In genomic region chr12:17176041-17176756, GRCm38 (mm10) we compare ENCODE assay signal across 8 mouse cellular contexts. TPM values are rescaled to one million over a fixed set of nuclear protein-coding genes. Genes with fewer than 3 reads are reported as not detected.
DNase-seq lines count a peak whose midpoint lies in the region; ATAC-seq lines count a peak whose summit lies in the region.

No protein-coding gene starts in this region.

- intact Hi-C loops in left cerebral cortex, postnatal 14 days (cut with DNase I) = loop anchor here (2.0 kb wide), 1 partner anchor 143 kb away; no protein-coding TSS in a partner anchor

- WGBS in forebrain, embryonic 16.5 days = under 1% methylated on average over 54 of the region's 54 CpGs
- under 1% methylated on average over 54 of the region's 54 CpGs for WGBS in intestine, embryonic 15.5 days

- H3K4me1 ChIP-seq in forebrain, embryonic 16.5 days (replicated peaks; ENCODE audit: control insufficient read depth, insufficient read depth, low read length) = peaks cover 8% of the 10 kb centered on the region
- H3K4me1 ChIP-seq in intestine, embryonic 15.5 days (replicated peaks) = peaks cover 12% of the 10 kb centered on the region

- peak; percentile 85 for ATAC-seq in forebrain, embryonic 16.5 days
- ATAC-seq in intestine, embryonic 15.5 days = peak; percentile 83

- no peaks in the 10 kb centered on the region; the same call in 1 of the 2 replicates for H3K9me3 ChIP-seq in forebrain, embryonic 16.5 days (ENCODE audit: control insufficient read depth, low read length)
- no peaks in the 10 kb centered on the region for H3K9me3 ChIP-seq in intestine, embryonic 15.5 days

- peak; percentile 33 to 61 for DNase-seq in cerebellum, postnatal 4 days (ENCODE audit: low spot score in 2 of 2)
- DNase-seq in cerebellum, adult 9-10 months = no peak
- DNase-seq in adrenal gland, adult 2 months = peak; percentile 57
- peak; percentile 80 to 85 for DNase-seq in left cerebral cortex, postnatal 14 days (ENCODE audit: low spot score in 2 of 2)
- DNase-seq in mesoderm, embryonic 11.5 days (ENCODE audit: low read depth, low spot score) = peak; percentile 86
- DNase-seq in spleen, postnatal 10 days (ENCODE audit: low spot score in 2 of 2) = peak; percentile 5 to 25

- H3K27me3 ChIP-seq in forebrain, embryonic 16.5 days (replicated peaks; ENCODE audit: control insufficient read depth, insufficient read depth, low read length) = peaks cover 12% of the 10 kb centered on the region
- peaks cover 36% of the 10 kb centered on the region for H3K27me3 ChIP-seq in intestine, embryonic 15.5 days (replicated peaks)

- H3K36me3 ChIP-seq in forebrain, embryonic 16.5 days (ENCODE audit: control insufficient read depth, insufficient read depth) = no peaks in the 10 kb centered on the region
- no peaks in the 10 kb centered on the region for H3K36me3 ChIP-seq in intestine, embryonic 15.5 days

- peak overlapping the region; percentile 100 for H3K4me2 ChIP-seq in forebrain, embryonic 16.5 days (ENCODE audit: low read length)
- H3K4me2 ChIP-seq in intestine, embryonic 15.5 days (replicated peaks) = peak overlapping the region; percentile 99

- peak overlapping the region; percentile 69 for H3K4me3 ChIP-seq in forebrain, embryonic 16.5 days (replicated peaks; ENCODE audit: low read length)
- H3K4me3 ChIP-seq in intestine, embryonic 15.5 days (replicated peaks) = peak overlapping the region; percentile 47

- H3K9ac ChIP-seq in forebrain, embryonic 16.5 days (replicated peaks; ENCODE audit: low read depth, low read length) = peak overlapping the region; percentile 82
- peak overlapping the region; percentile 49 for H3K9ac ChIP-seq in intestine, embryonic 15.5 days

- peak overlapping the region; percentile 60; the same call in 1 of the 2 replicates for H3K27ac ChIP-seq in forebrain, embryonic 16.5 days (ENCODE audit: low read length)
- H3K27ac ChIP-seq in intestine, embryonic 15.5 days = no peak overlapping the region

RNA-seq across cellular contexts. Expression of gene Kcnf1, which starts 0.5 kb away (rescaled TPM):
- total RNA-seq in adrenal gland, adult 2 months (2021) = under 1 TPM; 0.17 to 0.69 TPM
- 0.19 and 0.28 TPM in 2 replicates for polyA plus RNA-seq in adrenal gland, adult 2 months (2012; rRNA removed)
- polyA plus RNA-seq in forebrain, embryonic 16.5 days (2015; fragmentation: Nextera tagmentation; extraction: Ambion mirVana) = 5.0 and 6.6 TPM in 2 replicates
- 0.45 and 0.57 TPM in 2 replicates for polyA plus RNA-seq in intestine, embryonic 15.5 days (2015; fragmentation: Nextera tagmentation; extraction: Ambion mirVana)
- 100 to 1,000 TPM; 112 to 119 TPM for total RNA-seq in left cerebral cortex, postnatal 14 days (2021)
